Mouse (Mus musculus) thymus, adult 2 months (tissue): ENCODE data around the gene Zdhhc20. TPM values are rescaled to one million over a fixed set of nuclear protein-coding genes. Genes with fewer than 3 reads are reported as not detected.
"Not testable (repeated sequence)": the region's sequence is repeated elsewhere in the genome, so short reads cannot be mapped to it uniquely, and the experiment has no call there.

Source experiments
- DNase-seq: peaks from one replicate; pipeline ENCODE4 v3.0.0; 2021
- H3K27ac ChIP-seq: fragments of 200-500 bp; 2 replicates; pipeline ENCODE4 v1.5.1; 2012; ENCODE audit warnings: low read length, control low read depth; ENCODE audit not compliant: control insufficient read depth, insufficient read depth
- H3K27me3 ChIP-seq: fragments of 200-500 bp; 2 replicates; pipeline ENCODE4 v1.6.1; 2012; ENCODE audit warnings: mild to moderate bottlenecking, low read length, moderate library complexity, mixed read lengths; ENCODE audit not compliant: control insufficient read depth, insufficient read depth
- H3K36me3 ChIP-seq: fragments of 200-500 bp; 2 replicates; pipeline ENCODE4 v1.6.1; 2012; ENCODE audit warnings: mild to moderate bottlenecking, low read length, moderate library complexity; ENCODE audit not compliant: control insufficient read depth, insufficient read depth
- H3K4me1 ChIP-seq: fragments of 200-500 bp; replicated peaks from 2 replicates; pipeline ENCODE4 v1.6.1; 2012; ENCODE audit warnings: low read length; ENCODE audit not compliant: control insufficient read depth, insufficient read depth
- H3K4me3 ChIP-seq: fragments of 200-500 bp; 2 replicates; pipeline ENCODE4 v1.5.1; 2012; ENCODE audit warnings: mild to moderate bottlenecking, low read length, control low read depth, moderate library complexity; ENCODE audit not compliant: control insufficient read depth, insufficient read depth
- CTCF ChIP-seq: fragments of 200-500 bp; IDR thresholded peaks from 2 replicates; pipeline ENCODE4 v1.5.1; 2012; ENCODE audit warnings: mild to moderate bottlenecking, control low read depth, low read length, moderate library complexity, borderline replicate concordance; ENCODE audit not compliant: control insufficient read depth, poor library complexity, insufficient read depth; ENCODE audit errors: extremely low read depth
- POLR2A ChIP-seq: fragments of 200-500 bp; IDR thresholded peaks from 2 replicates; pipeline ENCODE4 v1.6.1; 2012; ENCODE audit warnings: mild to moderate bottlenecking, low read length, control low read depth, moderate library complexity; ENCODE audit not compliant: control insufficient read depth, poor library complexity, insufficient read depth; ENCODE audit errors: extremely low read depth
- WGBS: fragments of 180-500 bp; shearing (Covaris S2); methylation state at CpG from one replicate; pipeline ENCODE4 v1.1.7; 2018; 5-methylcytosine and 5-hydroxymethylcytosine counted together
- polyA plus RNA-seq: library from polyadenylated mRNA; depleted of rRNA; stranded (reverse); fragments of >200 nt; gene quantifications from 2 replicates; pipeline ENCODE4 v1.2.3, GENCODE M21; 2012

The Zdhhc20 gene
- polyA plus RNA-seq, 1 experiment = 12.4 TPM

DNA sequence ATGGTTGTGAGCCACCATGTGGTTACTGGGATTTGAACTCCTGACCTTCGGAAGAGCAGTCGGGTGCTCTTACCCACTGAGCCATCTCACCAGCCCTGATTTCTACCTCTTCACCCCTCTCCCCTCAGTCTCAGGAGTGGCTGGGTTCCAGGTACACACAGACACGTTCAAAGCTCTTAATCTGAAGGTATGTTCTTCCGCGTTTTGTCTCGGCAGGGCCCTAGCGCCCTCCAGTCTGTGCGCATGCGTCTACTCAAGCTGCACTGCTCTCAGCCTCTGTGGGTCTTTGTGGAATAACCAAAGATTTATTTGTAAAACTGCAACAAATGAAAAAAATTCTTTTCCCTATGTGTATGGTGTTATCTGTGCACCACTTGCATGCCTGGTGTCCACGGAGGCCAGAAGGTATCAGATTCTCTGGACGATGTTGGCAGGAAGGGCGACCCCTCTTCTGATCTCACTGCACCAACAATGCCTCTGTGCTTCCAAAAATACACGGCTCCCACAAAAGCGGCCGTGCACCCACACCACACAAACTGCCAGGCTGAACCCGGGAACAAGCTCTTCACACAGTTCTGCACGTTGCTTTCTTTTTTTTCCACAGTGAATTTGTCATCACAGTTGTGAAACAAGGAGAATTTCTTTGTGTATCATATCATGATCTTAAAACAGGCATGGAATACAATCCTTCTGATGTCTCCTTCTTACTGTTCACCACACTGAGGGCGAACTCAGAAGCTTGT, 30.7 kb upstream of the Zdhhc20 start:
- no peak for TF ChIP-seq CTCF
- no peak for TF ChIP-seq POLR2A
- no peaks in the 10 kb centered on the region for H3K4me1 ChIP-seq
- H3K27ac ChIP-seq = no peak overlapping the region
- H3K4me3 ChIP-seq = no peak overlapping the region
- no peaks in the 10 kb centered on the region for H3K27me3 ChIP-seq
- peaks cover 3% of the 10 kb centered on the region; the same call in 1 of the 2 replicates for H3K36me3 ChIP-seq
- DNase-seq = no peak
- WGBS = 93% methylated on average over 18 of the region's 18 CpGs

DNA sequence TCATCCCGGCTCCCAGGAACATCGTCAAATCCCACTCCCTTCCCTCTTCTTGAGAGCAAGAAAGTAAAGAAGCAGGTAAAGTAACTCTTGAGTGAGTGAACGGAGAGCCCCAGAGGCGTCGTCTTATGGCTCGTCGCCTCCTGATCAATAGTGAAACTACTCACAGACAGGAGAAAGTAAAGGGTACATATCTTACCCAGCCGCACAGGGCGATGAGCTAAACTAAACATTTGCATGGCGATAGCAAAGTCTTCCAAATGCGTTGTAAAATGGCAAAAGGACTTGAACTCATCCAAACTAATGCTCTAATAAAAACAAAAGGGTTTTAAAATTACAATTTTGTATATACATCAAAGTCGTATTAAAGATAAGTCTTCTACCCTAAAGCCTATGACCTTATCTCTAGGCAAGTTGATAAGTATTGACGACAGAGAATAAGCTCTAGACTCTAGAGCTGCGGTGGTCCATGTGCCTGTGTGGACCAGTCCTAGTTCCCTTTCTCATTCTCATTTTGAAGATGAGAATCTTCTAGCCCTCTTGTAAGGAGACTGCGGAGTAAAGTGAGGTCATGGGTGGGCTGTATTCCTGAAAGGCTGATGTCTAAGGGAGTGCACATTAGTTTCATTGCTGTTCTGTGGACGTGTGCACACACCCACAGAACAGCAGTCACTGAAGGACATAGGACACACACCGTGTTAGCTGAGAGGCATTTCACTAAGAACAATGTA, 29.2 kb upstream of the Zdhhc20 start:
- WGBS = 98% methylated on average over 17 of the region's 17 CpGs
- peaks cover 3% of the 10 kb centered on the region; the same call in 1 of the 2 replicates for H3K36me3 ChIP-seq
- DNase-seq = no peak

DNA sequence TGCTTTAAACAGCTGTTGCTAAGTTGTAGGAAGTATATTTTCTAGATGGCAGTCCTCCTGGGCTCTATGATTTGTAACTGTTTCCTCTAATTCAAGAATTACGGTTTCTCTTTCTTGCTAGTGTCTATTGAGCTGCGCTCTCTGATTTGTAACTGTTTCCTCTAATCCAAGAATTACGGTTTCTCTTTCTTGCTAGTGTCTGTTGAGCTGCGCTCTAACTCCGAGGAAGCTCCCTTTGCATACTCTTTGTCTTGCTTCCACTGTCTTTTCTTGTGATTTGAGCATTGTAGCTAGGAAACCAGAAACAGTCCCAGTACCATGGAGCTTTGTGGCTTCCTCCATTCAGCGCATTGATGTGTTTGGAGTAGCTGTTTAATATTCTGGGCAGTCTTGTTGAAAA, 25.3 kb upstream of the Zdhhc20 start:
- no peaks in the 10 kb centered on the region for H3K27me3 ChIP-seq
- no peak for DNase-seq
- no peak overlapping the region for H3K27ac ChIP-seq
- 0 out of 2 replicates have a peak, but pooled peaks cover 2% of the 10 kb centered on the region for H3K4me1 ChIP-seq
- TF ChIP-seq POLR2A (no peak), CTCF (no peak)
- WGBS = 94% methylated on average over 6 of the region's 6 CpGs
- peaks cover 3% of the 10 kb centered on the region; the same call in 1 of the 2 replicates for H3K36me3 ChIP-seq
- H3K4me3 ChIP-seq = no peak overlapping the region

More for the DNA sequence above, 29.2 kb upstream of the Zdhhc20 start:
- Histone ChIP-seq H3K4me3 (no peak overlapping the region), H3K4me1 (no peaks in the 10 kb centered on the region), H3K27ac (no peak overlapping the region), H3K27me3 (no peaks in the 10 kb centered on the region)
- TF ChIP-seq CTCF (no peak), POLR2A (no peak)

DNA sequence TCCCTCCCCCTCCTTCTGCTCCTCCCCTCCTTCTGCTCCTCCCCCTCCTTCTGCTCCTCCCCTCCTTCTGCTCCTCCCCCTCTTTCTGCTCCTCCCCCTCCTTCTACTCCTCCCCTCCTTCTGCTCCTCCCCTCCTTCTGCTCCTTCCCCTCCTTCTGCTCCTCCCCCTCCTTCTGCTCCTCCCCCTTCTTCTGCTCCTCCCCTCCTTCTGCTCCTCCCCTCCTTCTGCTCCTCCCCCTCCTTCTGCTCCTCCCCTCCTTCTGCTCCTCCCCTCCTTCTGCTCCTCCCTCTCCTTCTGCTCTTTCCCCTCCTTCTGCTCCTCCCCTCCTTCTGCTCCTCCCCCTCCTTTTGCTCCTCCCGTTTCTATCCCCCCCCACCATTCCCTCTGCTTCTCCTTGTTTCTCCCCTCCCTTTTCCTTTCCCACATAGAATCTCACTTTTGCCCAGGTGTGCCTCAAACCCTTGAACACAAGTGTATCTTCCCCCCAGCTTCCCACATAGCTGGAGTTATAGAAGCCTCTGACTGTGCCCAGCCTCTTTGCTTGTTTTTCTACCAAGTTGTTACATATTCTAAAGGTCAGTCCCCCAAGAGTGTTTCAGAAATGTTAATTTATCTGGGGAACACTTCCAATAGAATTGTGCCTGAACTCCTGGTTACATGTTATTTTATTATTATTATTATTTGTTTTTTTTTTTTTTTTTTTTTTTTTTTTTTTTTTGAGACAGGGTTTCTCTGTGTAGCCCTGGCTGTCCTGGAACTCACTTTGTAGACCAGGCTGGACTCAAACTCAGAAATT, 22.3 kb upstream of the Zdhhc20 start:
- H3K4me1 ChIP-seq = peaks cover 16% of the 10 kb centered on the region
- not testable (repeated sequence) for DNase-seq, H3K36me3 ChIP-seq, H3K4me3 ChIP-seq, H3K27ac ChIP-seq, H3K27me3 ChIP-seq
- WGBS = 50% methylated on average over 1 of the region's 1 CpGs

DNA sequence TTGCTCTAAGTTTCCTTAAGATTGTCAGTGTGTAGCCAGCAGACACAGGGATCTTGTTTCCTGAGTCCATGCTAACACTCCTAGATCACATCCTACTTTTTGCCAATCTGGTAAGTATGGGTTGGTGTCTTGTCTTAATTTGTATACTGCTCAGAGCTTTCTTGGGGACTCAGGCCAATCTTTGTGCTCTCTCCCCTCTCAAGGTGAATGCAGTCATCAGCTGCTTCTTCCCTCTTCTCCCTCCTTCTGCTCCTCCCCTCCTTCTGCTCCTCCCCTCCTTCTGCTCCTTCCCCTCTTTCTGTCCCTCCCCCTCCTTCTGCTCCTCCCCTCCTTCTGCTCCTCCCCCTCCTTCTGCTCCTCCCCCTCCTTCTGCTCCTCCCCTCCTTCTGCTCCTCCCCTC, 21.7 kb upstream of the Zdhhc20 start:
- H3K27ac ChIP-seq, DNase-seq, H3K36me3 ChIP-seq, H3K27me3 ChIP-seq, H3K4me3 ChIP-seq: not testable (repeated sequence)
- H3K4me1 ChIP-seq = peaks cover 21% of the 10 kb centered on the region

DNA sequence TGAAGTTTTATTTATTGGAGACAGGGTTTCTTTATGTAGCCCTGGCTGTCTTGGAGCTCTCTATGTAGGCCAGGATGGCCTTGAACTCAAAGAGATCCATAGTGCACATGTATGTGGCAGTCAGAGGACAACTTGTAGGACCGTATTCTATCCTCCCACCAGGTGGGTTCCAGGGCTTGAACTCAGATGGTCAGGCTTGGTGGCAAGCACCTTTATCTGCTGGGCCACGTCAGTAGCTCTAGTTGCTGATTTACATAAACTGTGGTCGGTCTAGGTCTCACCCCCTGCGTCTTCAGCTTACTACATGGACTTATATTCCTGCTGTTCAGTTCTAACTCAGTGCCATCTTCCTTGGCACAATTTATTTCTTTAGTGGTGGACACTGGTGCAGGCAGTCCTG, 21.2 kb upstream of the Zdhhc20 start:
- H3K4me1 ChIP-seq = peaks cover 21% of the 10 kb centered on the region
- no peaks in the 10 kb centered on the region for H3K27me3 ChIP-seq
- 97% methylated on average over 4 of the region's 4 CpGs for WGBS
- TF ChIP-seq POLR2A (no peak), CTCF (no peak)
- H3K4me3 ChIP-seq = no peak overlapping the region
- H3K36me3 ChIP-seq = no peaks in the 10 kb centered on the region
- no peak overlapping the region for H3K27ac ChIP-seq
- no peak for DNase-seq
